Mouse (Mus musculus) midbrain, postnatal 0 days (tissue): ENCODE measurements around the gene Prr7. TPM values are rescaled to one million over a fixed set of nuclear protein-coding genes. Genes with fewer than 3 reads are reported as not detected.
A peak's percentile ranks its signal among the peaks of the same experiment; 100 is the strongest.
"Not testable (repeated sequence)": the region's sequence is repeated elsewhere in the genome, so short reads cannot be mapped to it uniquely, and the experiment has no call there.

Experiments used
- ATAC-seq: fragments of 200-750 bp; cut with Nextera tagmentation; 2 replicates; pipeline ENCODE4 v1.8.0; 2017; ENCODE audit warnings: moderate number of reproducible peaks, mild to moderate bottlenecking, moderate TSS enrichment, moderate library complexity; ENCODE audit not compliant: low FRiP score
- DNase-seq: peaks from one replicate; pipeline ENCODE4 v3.0.0-alpha.2; 2015; ENCODE audit warnings: low spot score
- H3K27ac ChIP-seq: fragments of 300-500 bp; sonication (generic); 2 replicates; pipeline ENCODE4 v1.5.1; 2014; ENCODE audit warnings: low read depth, mild to moderate bottlenecking, low read length, mixed read lengths
- H3K27me3 ChIP-seq: fragments of 300-500 bp; sonication (generic); 2 replicates; pipeline ENCODE4 v1.6.1; 2014; ENCODE audit warnings: low read length, control low read depth, mixed read lengths; ENCODE audit not compliant: insufficient read depth
- H3K36me3 ChIP-seq: fragments of 300-500 bp; sonication (generic); 2 replicates; pipeline ENCODE4 v1.6.1; 2014; ENCODE audit warnings: low read length, control low read depth, mixed read lengths; ENCODE audit not compliant: insufficient read depth
- H3K4me1 ChIP-seq: fragments of 300-500 bp; sonication (generic); 2 replicates; pipeline ENCODE4 v1.6.1; 2014; ENCODE audit warnings: mild to moderate bottlenecking, control low read depth, antibody characterized with exemption, low read length, mixed read lengths; ENCODE audit not compliant: insufficient read depth
- H3K4me2 ChIP-seq: fragments of 300-500 bp; sonication (generic); 2 replicates; pipeline ENCODE4 v1.6.1; 2014; ENCODE audit warnings: low read depth, mild to moderate bottlenecking, low read length, mixed read lengths; ENCODE audit not compliant: poor library complexity, severe bottlenecking
- H3K4me3 ChIP-seq: fragments of 300-500 bp; sonication (generic); 2 replicates; pipeline ENCODE4 v1.5.1; 2014; ENCODE audit warnings: low read depth, mild to moderate bottlenecking, low read length, moderate library complexity
- H3K9ac ChIP-seq: fragments of 300-500 bp; sonication (generic); replicated peaks from 2 replicates; pipeline ENCODE4 v1.6.1; 2014; ENCODE audit warnings: mild to moderate bottlenecking, low read length, moderate library complexity, mixed read lengths; ENCODE audit not compliant: poor library complexity, severe bottlenecking
- H3K9me3 ChIP-seq: fragments of 300-500 bp; sonication (generic); 2 replicates; pipeline ENCODE4 v1.6.1; 2016; ENCODE audit warnings: low read length, control low read depth
- CTCF ChIP-seq: IDR thresholded peaks from 2 replicates; pipeline ENCODE4 v1.5.1; 2016; ENCODE audit warnings: antibody characterized with exemption, mild to moderate bottlenecking
- WGBS: fragments of 180-500 bp; shearing (Covaris S2); extraction: QIAGEN DNeasy Blood & Tissue Kit; methylation state at CpG from one replicate; pipeline ENCODE4 v1.1.7; 2014; 5-methylcytosine and 5-hydroxymethylcytosine counted together
- polyA plus RNA-seq: library from polyadenylated mRNA; unstranded; fragments of >200 nt; fragmentation: Nextera tagmentation; extraction: Ambion mirVana; gene quantifications from 2 replicates; pipeline ENCODE4 v1.2.1, GENCODE M21; 2015
- total RNA-seq: library from RNA; depleted of rRNA; stranded (reverse); fragments of >200 nt; gene quantifications from 2 replicates; pipeline ENCODE4 v1.2.3, GENCODE M21; 2014

The Prr7 gene
- total and polyA plus RNA-seq, 2 experiments from 2014 or later = 8.1 to 131 TPM

GRCm38 (mm10) chr13:55420933-55421800 is 42.9 kb upstream of the Prr7 start:
- Histone ChIP-seq H3K4me1 (peaks cover 5% of the 10 kb centered on the region; the same call in 1 of the 2 replicates), H3K9ac (no peak overlapping the region), H3K36me3 (no peaks in the 10 kb centered on the region), H3K27ac (no peak overlapping the region), H3K27me3 (peaks cover 30% of the 10 kb centered on the region), H3K4me3 (peak overlapping the region; percentile 19), H3K4me2 (peak overlapping the region; percentile 43), H3K9me3 (no peaks in the 10 kb centered on the region)
- 16% methylated on average over 35 of the region's 35 CpGs for WGBS
- DNase-seq = peak; percentile 69
- peak; percentile 78 for TF ChIP-seq CTCF
- peak; percentile 55; the same call in 1 of the 2 replicates for ATAC-seq

GRCm38 (mm10) chr13:55426613-55427012 is 37.5 kb upstream of the Prr7 start, which contains the start of gene F12:
F12 (minus strand) TSS chr13:55426793.
- Histone ChIP-seq H3K4me2 (no peak within 1 kb of the TSS), H3K27ac (no peak within 1 kb of the TSS), H3K9me3 (no peaks in the 10 kb centered on the region), H3K4me1 (peaks cover 2% of the 10 kb centered on the region; the same call in 1 of the 2 replicates), H3K4me3 (no peak within 1 kb of the TSS), H3K36me3 (no peaks in the 10 kb centered on the region), H3K9ac (no peak within 1 kb of the TSS), H3K27me3 (peaks cover 3% of the 10 kb centered on the region)
- no peak for TF ChIP-seq CTCF
- ATAC-seq (no peak), DNase-seq (no peak)
- 91% methylated on average over 10 of the region's 10 CpGs for whole genome bisulfite sequencing

DNA sequence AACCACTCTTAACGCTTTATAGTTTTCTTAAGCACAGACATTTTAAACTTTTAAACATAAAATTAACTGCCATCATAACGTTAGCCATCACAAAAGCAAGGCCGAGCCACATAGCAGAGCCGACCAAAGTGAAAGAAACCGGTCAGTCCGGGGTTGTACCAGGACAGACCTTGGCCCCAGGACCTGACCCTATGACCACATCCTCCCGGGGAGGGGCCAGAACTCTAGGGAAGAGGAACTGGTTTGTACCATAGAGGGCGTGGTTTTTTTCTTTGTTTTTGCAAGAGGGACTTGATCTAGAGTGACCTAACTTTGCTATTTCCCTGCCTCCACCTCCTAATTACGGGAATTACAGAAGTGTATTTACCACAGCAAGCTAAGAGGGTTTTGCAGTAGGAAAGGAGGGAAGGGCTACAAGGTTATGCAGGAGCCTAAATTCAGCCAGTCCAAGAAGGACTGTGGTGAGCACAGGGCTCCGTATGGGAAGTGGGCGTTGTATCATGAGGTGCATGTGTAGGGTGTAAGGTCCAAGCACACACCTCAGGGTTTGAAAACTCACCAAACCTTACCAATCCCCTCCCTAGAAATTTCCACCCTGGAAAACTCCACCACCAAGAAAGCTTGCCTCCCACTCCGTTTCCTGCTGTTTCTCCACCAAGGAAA is 34.7 kb upstream of the Prr7 start:
- no peak for DNase-seq
- Histone ChIP-seq H3K4me3 (no peak overlapping the region), H3K4me1 (no peaks in the 10 kb centered on the region), H3K36me3 (no peaks in the 10 kb centered on the region), H3K9ac (no peak overlapping the region), H3K4me2 (no peak overlapping the region), H3K27me3 (no peaks in the 10 kb centered on the region), H3K27ac (no peak overlapping the region), H3K9me3 (no peaks in the 10 kb centered on the region)
- TF ChIP-seq CTCF = no peak
- ATAC-seq = no peak
- WGBS = 75% methylated on average over 12 of the region's 12 CpGs

- Histone ChIP-seq H3K27me3 (no peaks in the 10 kb centered on the region), H3K9me3 (no peaks in the 10 kb centered on the region), H3K4me2 (no peak overlapping the region), H3K4me1 (no peaks in the 10 kb centered on the region), H3K36me3 (no peaks in the 10 kb centered on the region), H3K27ac (no peak overlapping the region), H3K4me3 (no peak overlapping the region), H3K9ac (no peak overlapping the region)
- DNase-seq (no peak), ATAC-seq (no peak)
- TF ChIP-seq CTCF = no peak
- 81% methylated on average over 2 of the region's 2 CpGs for WGBS
Observed at GRCm38 (mm10) chr13:55430566-55430965, 33.5 kb upstream of the Prr7 start.

DNA sequence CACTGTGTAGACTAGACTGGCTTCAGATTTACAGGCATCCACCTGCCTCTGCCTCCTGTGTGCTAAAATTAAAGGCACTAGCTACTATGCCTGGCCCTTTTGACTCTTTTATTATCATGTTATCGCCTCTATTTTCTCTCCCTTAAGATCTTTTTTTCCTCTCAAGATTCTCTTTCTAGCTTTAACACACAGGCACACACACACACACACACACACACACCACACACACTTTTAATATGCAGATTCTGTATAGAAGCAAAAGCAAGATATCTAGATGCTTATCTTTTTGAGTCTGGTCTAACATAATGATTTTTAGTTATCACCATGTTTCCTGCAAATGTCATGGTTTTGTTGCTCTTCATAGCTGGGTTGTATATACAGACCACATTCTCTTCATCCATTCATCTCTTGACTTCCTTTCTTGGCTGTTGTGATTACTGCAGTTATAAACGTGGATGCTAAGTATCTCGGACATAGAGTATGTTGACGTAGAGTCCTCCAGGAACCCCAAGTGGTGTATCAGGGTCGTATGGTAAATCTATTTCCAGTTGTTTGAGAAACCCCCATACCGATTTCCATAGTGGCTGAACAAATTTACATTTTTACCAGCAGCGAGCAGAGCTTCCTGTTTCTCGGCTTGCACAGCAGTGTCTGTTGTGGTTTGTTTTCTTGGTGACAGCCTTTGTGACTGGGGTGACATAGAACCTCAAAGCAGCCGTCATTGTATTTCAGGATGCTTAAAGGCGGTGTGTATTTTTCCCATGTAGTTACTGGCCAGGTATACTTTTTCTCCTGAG is 32.0 kb upstream of the Prr7 start:
- TF ChIP-seq CTCF = no peak
- ATAC-seq = no peak
- Histone ChIP-seq H3K9me3 (no peaks in the 10 kb centered on the region), H3K36me3 (no peaks in the 10 kb centered on the region), H3K27ac (no peak overlapping the region), H3K9ac (no peak overlapping the region), H3K27me3 (no peaks in the 10 kb centered on the region), H3K4me2 (no peak overlapping the region), H3K4me3 (no peak overlapping the region), H3K4me1 (no peaks in the 10 kb centered on the region)
- WGBS = 77% methylated on average over 10 of the region's 10 CpGs
- no peak for DNase-seq

GRCm38 (mm10) chr13:55437111-55437629 is 26.9 kb upstream of the Prr7 start:
- not testable (repeated sequence) for H3K9me3 ChIP-seq, H3K4me1 ChIP-seq, H3K36me3 ChIP-seq, H3K9ac ChIP-seq, H3K27me3 ChIP-seq, H3K27ac ChIP-seq, ATAC-seq, H3K4me3 ChIP-seq, DNase-seq, H3K4me2 ChIP-seq
- 85% methylated on average over 15 of the region's 15 CpGs for WGBS
